Mouse (Mus musculus): ENCODE data around the gene L3hypdh. TPM values are rescaled to one million over a fixed set of nuclear protein-coding genes. Genes with fewer than 3 reads are reported as not detected.
"Not testable (repeated sequence)": the region's sequence is repeated elsewhere in the genome, so short reads cannot be mapped to it uniquely, and the experiment has no call there.

Gene L3hypdh
- total RNA-seq, 2 experiments from 2014 or later, result 5.7 to 6.7 TPM

- DNase-seq (ENCODE audit: low spot score), result no peak
- intact Hi-C loops (cut with DNase I), result no loop called here
Observed at GRCm38 (mm10) chr12:72069626-72070326, 15.5 kb downstream of the L3hypdh start.

DNA sequence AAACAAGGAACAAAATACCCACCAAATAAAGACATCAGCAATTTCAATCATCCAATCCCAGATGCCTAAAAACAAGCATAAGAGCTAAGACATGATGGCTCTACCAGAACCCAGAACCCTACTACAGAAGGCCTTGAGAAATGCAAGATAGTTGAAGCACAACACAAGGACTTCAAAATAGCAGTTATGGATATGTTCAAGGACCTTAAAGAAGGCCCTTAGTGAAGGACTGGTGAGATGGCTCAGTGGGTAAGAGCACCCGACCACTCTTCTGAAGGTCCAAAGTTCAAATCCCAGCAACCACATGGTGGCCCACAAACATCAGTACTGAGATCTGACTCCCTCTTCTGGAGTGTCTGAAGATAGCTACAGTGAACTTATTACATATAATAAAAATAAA, 27.5 kb downstream of the L3hypdh start:
- intact Hi-C loops (cut with DNase I), result no loop called here
- no peak for DNase-seq (ENCODE audit: low spot score)

DNA sequence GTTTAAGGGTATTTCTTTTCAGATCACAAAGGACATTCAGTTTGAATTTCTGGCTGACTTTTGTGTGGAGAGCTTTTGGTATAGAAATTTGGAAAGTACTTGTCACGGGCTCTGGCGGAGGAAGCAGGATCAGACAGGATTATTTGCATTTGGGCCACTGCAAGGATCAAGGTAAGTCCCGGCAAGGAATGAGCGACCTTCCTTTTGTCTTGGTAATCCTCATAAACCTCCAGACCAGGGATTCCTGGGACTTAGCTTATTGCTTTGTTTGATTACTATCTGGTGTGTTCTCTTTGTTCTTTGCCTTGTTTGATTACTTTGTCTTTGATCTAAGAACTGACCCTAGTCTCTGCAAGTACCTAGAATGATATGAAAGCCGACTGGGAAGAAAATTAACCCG, 31.4 kb downstream of the L3hypdh start:
- intact Hi-C loops (cut with DNase I), result no loop called here
- DNase-seq (ENCODE audit: low spot score), result no peak

DNA sequence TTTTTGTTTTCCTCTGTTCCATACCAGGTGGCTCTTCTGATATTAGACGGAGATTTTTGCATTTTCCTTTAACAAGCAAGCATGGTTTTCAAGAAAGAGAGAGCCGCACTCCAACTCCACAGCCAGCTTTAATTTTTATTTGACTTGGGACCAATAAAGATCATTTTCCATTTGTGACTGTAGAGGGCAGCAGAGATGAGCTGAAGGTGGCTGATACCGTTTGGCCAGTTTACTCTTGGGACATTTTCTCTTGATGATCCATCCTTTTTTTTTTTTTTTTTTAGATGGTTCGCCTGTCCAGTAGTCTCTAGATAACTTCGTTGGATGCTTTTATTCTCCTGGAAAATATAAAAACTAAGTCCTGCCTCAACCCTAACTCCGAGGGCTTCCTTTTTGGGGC, 31.9 kb downstream of the L3hypdh start:
- no peak for DNase-seq (ENCODE audit: low spot score)
- intact Hi-C loops (cut with DNase I), result no loop called here

DNA sequence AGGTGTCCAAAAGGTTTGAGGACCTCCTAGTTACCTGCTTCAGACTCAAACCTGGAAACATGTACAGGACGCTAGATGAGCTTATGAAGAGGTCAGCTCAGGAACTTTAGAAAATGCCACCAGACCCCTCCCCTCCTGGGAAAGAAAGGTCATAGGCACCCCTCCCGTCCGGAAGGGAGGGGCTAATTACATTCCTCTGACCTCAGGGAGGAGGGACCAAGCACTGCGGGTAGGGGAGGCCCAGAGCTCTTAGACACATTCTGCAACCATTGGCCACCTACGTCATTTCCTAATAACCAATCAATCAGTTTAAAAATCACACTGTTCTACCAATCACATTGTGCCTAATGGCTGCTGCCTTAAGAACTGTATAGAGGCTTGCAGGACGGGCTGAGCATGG, 32.7 kb downstream of the L3hypdh start:
- no peak for DNase-seq (ENCODE audit: low spot score)
- intact Hi-C loops (cut with DNase I), result no loop called here

- no peak for DNase-seq (ENCODE audit: low spot score)
- intact Hi-C loops (cut with DNase I), result no loop called here
Observed at GRCm38 (mm10) chr12:72050821-72051220, 34.4 kb downstream of the L3hypdh start.

DNA sequence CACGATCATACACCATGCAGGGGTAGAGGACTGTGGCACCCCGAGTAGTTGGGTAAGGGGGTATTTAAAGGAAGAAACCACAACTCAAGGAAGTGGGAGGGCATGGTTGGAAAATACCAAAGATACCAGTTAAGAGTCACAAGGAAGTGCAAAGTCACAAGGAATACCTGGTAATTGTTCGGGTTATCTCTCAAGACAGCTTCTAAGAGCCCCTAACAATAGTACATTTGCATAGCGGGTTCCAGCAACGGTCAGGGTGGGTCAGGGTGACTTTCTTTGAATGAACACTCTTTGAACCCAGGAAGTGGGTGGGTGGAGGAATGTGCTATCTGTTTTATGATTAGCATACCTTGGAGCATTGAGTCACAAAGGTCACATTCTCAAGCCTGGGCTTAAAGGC, 35.1 kb downstream of the L3hypdh start:
- intact Hi-C loops (cut with DNase I); DNase-seq (ENCODE audit: low spot score): not testable (repeated sequence)

DNA sequence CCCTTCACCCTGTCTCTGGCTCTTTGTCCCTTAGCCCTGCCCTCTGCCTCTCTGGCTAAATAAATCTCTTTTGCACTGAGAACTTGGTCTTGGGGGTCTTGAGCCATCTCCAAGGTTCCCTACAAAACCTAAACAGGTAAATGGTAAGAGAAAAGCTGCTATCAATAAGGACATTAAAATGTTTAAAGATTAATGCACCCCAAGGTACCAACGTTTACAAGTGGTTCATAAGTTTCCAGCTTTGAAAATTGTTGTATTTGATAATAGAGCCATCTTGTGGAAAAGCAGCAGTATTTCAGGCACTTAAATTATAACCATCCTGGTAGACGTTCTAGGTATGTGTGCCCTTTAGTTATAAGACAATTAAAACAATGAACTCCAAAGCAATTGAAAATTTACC, 37.7 kb downstream of the L3hypdh start:
- intact Hi-C loops (cut with DNase I), result loop anchor here (1.0 kb wide), 1 partner anchor 279 kb away; no protein-coding TSS in a partner anchor
- DNase-seq (ENCODE audit: low spot score), result no peak

DNA sequence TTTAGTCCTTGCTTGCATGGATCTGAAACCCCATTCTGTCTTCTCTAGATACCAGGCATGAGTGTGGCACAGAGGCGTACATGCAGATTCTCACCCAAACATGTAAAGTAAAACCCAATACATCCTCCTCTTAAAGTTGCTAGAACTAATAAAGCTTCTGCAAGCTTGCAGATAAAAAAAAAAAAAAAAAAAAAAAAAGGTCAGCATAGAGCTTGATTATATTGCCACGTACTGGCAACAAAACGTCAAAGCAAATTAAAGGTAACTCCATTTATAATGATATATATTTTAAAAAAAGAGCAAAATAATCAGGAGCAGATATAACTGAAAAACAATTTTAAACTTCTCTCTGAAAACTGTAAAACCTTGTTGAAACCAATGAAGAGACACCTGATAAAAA, 44.0 kb downstream of the L3hypdh start:
- intact Hi-C loops (cut with DNase I), result no loop called here
- no peak for DNase-seq (ENCODE audit: low spot score)

- DNase-seq (ENCODE audit: low spot score), result no peak
- intact Hi-C loops (cut with DNase I), result no loop called here
Observed at GRCm38 (mm10) chr12:72039501-72039900, 45.7 kb downstream of the L3hypdh start.

- intact Hi-C loops (cut with DNase I), result no loop called here
- no peak for DNase-seq (ENCODE audit: low spot score)
Observed at GRCm38 (mm10) chr12:72038866-72039265, 46.4 kb downstream of the L3hypdh start.

DNA sequence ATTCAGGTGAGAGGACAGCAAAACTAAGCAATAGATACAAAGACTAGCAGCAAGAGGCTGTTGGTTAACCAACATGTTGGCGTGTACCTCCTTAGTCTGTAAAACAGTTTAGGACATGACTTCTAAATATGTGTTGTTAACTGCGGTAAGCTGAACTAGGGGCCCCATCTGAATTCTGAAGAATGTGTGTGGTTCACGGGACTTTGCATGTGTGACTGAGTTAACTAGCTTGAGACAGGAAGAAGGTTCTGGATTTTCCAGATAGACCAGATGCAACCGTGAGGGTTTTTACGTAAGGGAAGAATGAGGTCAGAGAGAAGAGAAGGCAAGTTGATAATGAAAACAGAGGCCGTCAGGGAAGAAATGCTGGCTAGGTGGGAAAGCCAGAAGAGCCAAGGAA, 48.2 kb downstream of the L3hypdh start:
- intact Hi-C loops (cut with DNase I), result no loop called here
- DNase-seq (ENCODE audit: low spot score), result no peak

GRCm38 (mm10) chr12:72036097-72036661, 49.1 kb downstream of the L3hypdh start:
- DNase-seq (ENCODE audit: low spot score), result no peak
- intact Hi-C loops (cut with DNase I), result no loop called here

GRCm38 (mm10) chr12:72031794-72032193, 53.4 kb downstream of the L3hypdh start:
- intact Hi-C loops (cut with DNase I), result no loop called here
- DNase-seq (ENCODE audit: low spot score), result peak; percentile 62

DNA sequence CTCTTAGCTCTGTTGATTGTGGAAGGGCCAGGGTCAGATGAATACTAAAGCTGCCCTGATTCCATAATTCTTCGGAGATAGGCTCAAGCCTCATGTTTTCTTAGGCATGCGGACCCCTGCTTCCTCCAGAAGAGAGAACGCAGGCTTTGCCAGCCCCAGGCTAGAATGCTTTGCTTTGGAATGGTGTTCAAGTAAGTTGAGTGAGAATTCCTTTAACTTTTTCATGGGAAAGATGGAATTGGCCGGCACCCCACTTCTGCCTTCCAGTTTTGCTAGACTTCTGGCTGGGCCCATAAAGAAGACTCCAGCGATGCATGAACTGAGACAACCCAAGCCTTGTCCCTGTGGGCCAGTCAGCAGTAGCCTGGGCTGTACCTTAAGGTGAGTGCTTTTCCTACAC, 54.1 kb downstream of the L3hypdh start:
- intact Hi-C loops (cut with DNase I), result no loop called here
- peak; percentile 12 for DNase-seq (ENCODE audit: low spot score)

DNA sequence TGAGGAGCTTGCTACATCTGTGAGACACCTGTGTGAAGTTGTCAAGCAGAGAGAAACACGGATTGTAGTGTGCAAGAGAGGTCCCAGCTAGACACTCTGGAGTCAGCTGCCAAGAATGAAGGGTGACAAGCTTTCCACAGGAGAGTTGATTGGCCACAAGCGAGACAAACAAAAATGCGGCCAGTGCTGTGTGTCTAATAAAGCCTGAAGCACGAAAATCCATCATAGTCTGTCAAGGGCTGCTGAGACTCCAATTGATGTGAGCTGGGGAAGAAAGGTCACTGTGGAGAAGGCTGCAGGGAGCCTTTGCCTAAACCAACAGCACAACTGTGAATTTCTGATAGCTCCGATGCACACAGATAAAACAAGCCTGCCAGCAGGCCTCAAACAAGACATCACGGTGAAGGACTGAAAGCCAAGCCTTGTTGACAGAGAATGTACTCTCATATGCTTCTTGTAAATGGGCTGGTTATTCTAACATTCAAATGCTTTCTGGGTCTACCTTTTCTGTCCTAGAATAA, 59.9 kb downstream of the L3hypdh start:
- intact Hi-C loops (cut with DNase I), result no loop called here
- DNase-seq (ENCODE audit: low spot score), result no peak

DNA sequence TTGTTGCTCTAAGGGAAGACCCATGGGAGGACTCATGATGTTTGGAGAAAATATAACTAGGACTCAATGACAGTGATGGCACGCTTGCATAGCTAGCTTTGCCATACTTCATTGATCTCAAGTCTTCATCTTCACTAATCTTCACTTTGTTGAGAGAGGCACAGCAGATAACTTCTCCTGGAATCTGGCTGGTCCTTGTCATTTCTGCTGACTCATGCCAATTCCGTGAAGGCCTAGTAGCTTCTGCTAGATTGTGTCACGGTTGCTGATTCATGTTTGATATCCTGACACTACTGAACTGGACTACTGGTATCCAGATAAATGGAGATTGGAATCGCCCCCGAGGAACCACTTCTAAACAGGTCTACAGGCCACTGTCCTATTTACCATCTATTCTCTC, 61.7 kb downstream of the L3hypdh start:
- intact Hi-C loops (cut with DNase I), result no loop called here
- DNase-seq (ENCODE audit: low spot score), result no peak

Small RNA genes lying within 50 kb of the gene (microRNA-seq; reads per million reads assigned to microRNA genes)
- gene Gm24466, result not detected

Other genes with a start within 250 kb of the L3hypdh start
- under 1 TPM; 0.25 to 0.42 TPM for gene Gpr135, start 14.3 kb downstream of the L3hypdh start, total RNA-seq (2021)
- gene Jkamp, start 150 bp upstream of the L3hypdh start, total RNA-seq (2021), result 10 to 100 TPM; 21.1 to 21.3 TPM
- not detected for gene Ccdc175, start 99.6 kb upstream of the L3hypdh start, total RNA-seq (2021)

Data from heart, postnatal 25 days (tissue).